Mouse (Mus musculus) left cerebral cortex, adult 8-10 months (tissue): Measurements from ENCODE around the gene Memo1. TPM values are rescaled to one million over a fixed set of nuclear protein-coding genes. Genes with fewer than 3 reads are reported as not detected.

Experiments
- total RNA-seq, 4 experiments: library from RNA; stranded (reverse); gene quantifications; 2 replicates each; pipeline ENCODE4 v1.2.4; 2022

Memo1 gene
- total RNA-seq, 4 experiments from 2014 or later, result 36.5 to 43.7 (median 39.9) TPM

Other genes starting within 250 kb of the Memo1 start
- gene Srd5a2, start 247.6 kb downstream of the Memo1 start, total RNA-seq, result under 1 TPM in 2 of 4 experiments, not detected in 2; 0.74 to 0.79 TPM
- 10 to 100 TPM; 46.1 to 50.2 (median 48.4) TPM for gene Dpy30, start 28.4 kb upstream of the Memo1 start, total RNA-seq
- gene Spast, start 43.5 kb upstream of the Memo1 start, total RNA-seq, result 10 to 100 TPM; 41.9 to 49.5 (median 45.9) TPM
- 10 to 100 TPM; 13.7 to 17.6 (median 15.2) TPM for gene Slc30a6, start 100.1 kb upstream of the Memo1 start, total RNA-seq
- gene Nlrc4, start 163.6 kb upstream of the Memo1 start, total RNA-seq, result under 1 TPM; 0.28 to 0.33 (median 0.31) TPM
- gene Yipf4, start 194.0 kb upstream of the Memo1 start, total RNA-seq, result 100 to 1,000 TPM in 1 of 4 experiments, 10 to 100 TPM in 3; 75.8 to 100 (median 84.8) TPM
- 100 to 1,000 TPM; 107 to 134 (median 116) TPM for gene Birc6, start 232.8 kb upstream of the Memo1 start, total RNA-seq